Mouse (Mus musculus): ENCODE measurements at regions not wholly inside any gene's neighbourhood (a gene's known extent, or its start where the extent isn't known, plus 50 kb on each side); places are given as distances from the start of the nearest gene placed in this dataset.

- DNase-seq (ENCODE audit: low spot score): no peak
- Histone ChIP-seq H3K4me3 (replicated peaks; ENCODE audit: low read length) (no peak overlapping the region), H3K9me3 (ENCODE audit: control insufficient read depth, low read length) (no peaks in the 10 kb centered on the region), H3K4me1 (ENCODE audit: control insufficient read depth, insufficient read depth, low read length) (peaks cover 27% of the 10 kb centered on the region), H3K9ac (ENCODE audit: low read depth, low read length, severe bottlenecking) (no peak overlapping the region), H3K27ac (replicated peaks; ENCODE audit: low read depth, low read length) (no peak overlapping the region), H3K27me3 (ENCODE audit: control insufficient read depth, insufficient read depth, low read length) (no peaks in the 10 kb centered on the region), H3K4me2 (replicated peaks; ENCODE audit: low read depth, low read length, severe bottlenecking) (no peak overlapping the region), H3K36me3 (ENCODE audit: control insufficient read depth, insufficient read depth, low read length) (no peaks in the 10 kb centered on the region)
- TF ChIP-seq POLR2A (IDR thresholded peaks at IDR 0.05; ENCODE audit: borderline replicate concordance, extremely low read depth, insufficient read depth, insufficient read length): no peak
- WGBS: 14% methylated on average over 5 of the region's 5 CpGs
- ATAC-seq (ENCODE audit: low FRiP score, low read depth): no peak
These were observed 168.4 kb downstream of the 3110018I06Rik start for GRCm38 (mm10) chr12:107656846-107657245.

- no peak overlapping the region for H3K4me2 ChIP-seq (replicated peaks; ENCODE audit: low read depth, low read length, severe bottlenecking)
- H3K36me3 ChIP-seq (ENCODE audit: control insufficient read depth, insufficient read depth, low read length): no peaks in the 10 kb centered on the region
- no peaks in the 10 kb centered on the region for H3K27me3 ChIP-seq (ENCODE audit: control insufficient read depth, insufficient read depth, low read length)
- WGBS: 75% methylated on average over 12 of the region's 12 CpGs
- no peak for DNase-seq (ENCODE audit: low spot score)
- peaks cover 19% of the 10 kb centered on the region for H3K4me1 ChIP-seq (ENCODE audit: control insufficient read depth, insufficient read depth, low read length)
- ATAC-seq (ENCODE audit: low FRiP score, low read depth): no peak
- no peak overlapping the region for H3K9ac ChIP-seq (ENCODE audit: low read depth, low read length, severe bottlenecking)
- TF ChIP-seq POLR2A (IDR thresholded peaks at IDR 0.05; ENCODE audit: borderline replicate concordance, extremely low read depth, insufficient read depth, insufficient read length): no peak
- H3K27ac ChIP-seq (replicated peaks; ENCODE audit: low read depth, low read length): no peak overlapping the region
- H3K4me3 ChIP-seq (replicated peaks; ENCODE audit: low read length): no peak overlapping the region
- H3K9me3 ChIP-seq (ENCODE audit: control insufficient read depth, low read length): no peaks in the 10 kb centered on the region
These were observed 169.8 kb downstream of the 3110018I06Rik start for GRCm38 (mm10) chr12:107658241-107658640.

- no peak overlapping the region for H3K9ac ChIP-seq (ENCODE audit: low read depth, low read length, severe bottlenecking)
- no peak overlapping the region for H3K4me2 ChIP-seq (replicated peaks; ENCODE audit: low read depth, low read length, severe bottlenecking)
- 71% methylated on average over 9 of the region's 9 CpGs for whole genome bisulfite sequencing
- H3K4me3 ChIP-seq (replicated peaks; ENCODE audit: low read length): no peak overlapping the region
- peaks cover 16% of the 10 kb centered on the region; the same call in 1 of the 2 replicates for H3K4me1 ChIP-seq (ENCODE audit: control insufficient read depth, insufficient read depth, low read length)
- ATAC-seq (ENCODE audit: low FRiP score, low read depth) (no peak), DNase-seq (ENCODE audit: low spot score) (no peak)
- TF ChIP-seq POLR2A (IDR thresholded peaks at IDR 0.05; ENCODE audit: borderline replicate concordance, extremely low read depth, insufficient read depth, insufficient read length): no peak
- H3K27me3 ChIP-seq (ENCODE audit: control insufficient read depth, insufficient read depth, low read length): no peaks in the 10 kb centered on the region
- H3K9me3 ChIP-seq (ENCODE audit: control insufficient read depth, low read length): no peaks in the 10 kb centered on the region
- H3K27ac ChIP-seq (replicated peaks; ENCODE audit: low read depth, low read length): no peak overlapping the region
- no peaks in the 10 kb centered on the region for H3K36me3 ChIP-seq (ENCODE audit: control insufficient read depth, insufficient read depth, low read length)
These were observed 170.4 kb downstream of the 3110018I06Rik start for GRCm38 (mm10) chr12:107658821-107659220.

GRCm38 (mm10) chr12:107662624-107663023, 174.2 kb downstream of the 3110018I06Rik start:
- no peak overlapping the region for H3K9ac ChIP-seq (ENCODE audit: low read depth, low read length, severe bottlenecking)
- TF ChIP-seq POLR2A (IDR thresholded peaks at IDR 0.05; ENCODE audit: borderline replicate concordance, extremely low read depth, insufficient read depth, insufficient read length): no peak
- H3K27ac ChIP-seq (replicated peaks; ENCODE audit: low read depth, low read length): no peak overlapping the region
- no peak overlapping the region for H3K4me3 ChIP-seq (replicated peaks; ENCODE audit: low read length)
- peaks cover 7% of the 10 kb centered on the region; the same call in 1 of the 2 replicates for H3K4me1 ChIP-seq (ENCODE audit: control insufficient read depth, insufficient read depth, low read length)
- DNase-seq (ENCODE audit: low spot score): no peak
- H3K9me3 ChIP-seq (ENCODE audit: control insufficient read depth, low read length): no peaks in the 10 kb centered on the region
- no peak for ATAC-seq (ENCODE audit: low FRiP score, low read depth)
- no peak overlapping the region for H3K4me2 ChIP-seq (replicated peaks; ENCODE audit: low read depth, low read length, severe bottlenecking)
- H3K27me3 ChIP-seq (ENCODE audit: control insufficient read depth, insufficient read depth, low read length): no peaks in the 10 kb centered on the region
- no peaks in the 10 kb centered on the region for H3K36me3 ChIP-seq (ENCODE audit: control insufficient read depth, insufficient read depth, low read length)
- WGBS: 0% methylated on average over 1 of the region's 1 CpGs

GRCm38 (mm10) chr12:107667836-107668235, 179.4 kb downstream of the 3110018I06Rik start:
- no peak for DNase-seq (ENCODE audit: low spot score)
- no peaks in the 10 kb centered on the region for H3K27me3 ChIP-seq (ENCODE audit: control insufficient read depth, insufficient read depth, low read length)
- no peak overlapping the region for H3K27ac ChIP-seq (replicated peaks; ENCODE audit: low read depth, low read length)
- no peaks in the 10 kb centered on the region for H3K9me3 ChIP-seq (ENCODE audit: control insufficient read depth, low read length)
- 75% methylated on average over 3 of the region's 3 CpGs for WGBS
- H3K4me3 ChIP-seq (replicated peaks; ENCODE audit: low read length): no peak overlapping the region
- no peak overlapping the region for H3K9ac ChIP-seq (ENCODE audit: low read depth, low read length, severe bottlenecking)
- no peak overlapping the region for H3K4me2 ChIP-seq (replicated peaks; ENCODE audit: low read depth, low read length, severe bottlenecking)
- no peak for TF ChIP-seq POLR2A (IDR thresholded peaks at IDR 0.05; ENCODE audit: borderline replicate concordance, extremely low read depth, insufficient read depth, insufficient read length)
- peaks cover 14% of the 10 kb centered on the region for H3K4me1 ChIP-seq (ENCODE audit: control insufficient read depth, insufficient read depth, low read length)
- ATAC-seq (ENCODE audit: low FRiP score, low read depth): no peak
- no peaks in the 10 kb centered on the region for H3K36me3 ChIP-seq (ENCODE audit: control insufficient read depth, insufficient read depth, low read length)

GRCm38 (mm10) chr12:107669046-107669445, 180.6 kb downstream of the 3110018I06Rik start:
- no peaks in the 10 kb centered on the region for H3K9me3 ChIP-seq (ENCODE audit: control insufficient read depth, low read length)
- no peaks in the 10 kb centered on the region for H3K36me3 ChIP-seq (ENCODE audit: control insufficient read depth, insufficient read depth, low read length)
- no peaks in the 10 kb centered on the region for H3K27me3 ChIP-seq (ENCODE audit: control insufficient read depth, insufficient read depth, low read length)
- peaks cover 14% of the 10 kb centered on the region for H3K4me1 ChIP-seq (ENCODE audit: control insufficient read depth, insufficient read depth, low read length)
- H3K9ac ChIP-seq (ENCODE audit: low read depth, low read length, severe bottlenecking): no peak overlapping the region
- H3K27ac ChIP-seq (replicated peaks; ENCODE audit: low read depth, low read length): no peak overlapping the region
- no peak overlapping the region for H3K4me3 ChIP-seq (replicated peaks; ENCODE audit: low read length)
- ATAC-seq (ENCODE audit: low FRiP score, low read depth): 0 out of 2 replicates have a peak, but pooled peaks have one; percentile 15
- WGBS: 30% methylated on average over 5 of the region's 5 CpGs
- peak; percentile 20 for DNase-seq (ENCODE audit: low spot score)
- TF ChIP-seq POLR2A (IDR thresholded peaks at IDR 0.05; ENCODE audit: borderline replicate concordance, extremely low read depth, insufficient read depth, insufficient read length): no peak
- no peak overlapping the region for H3K4me2 ChIP-seq (replicated peaks; ENCODE audit: low read depth, low read length, severe bottlenecking)

All from limb, embryonic 14.5 days (tissue).